Mouse (Mus musculus): ENCODE measurements at regions not wholly inside any gene's neighbourhood (a gene's known extent, or its start where the extent isn't known, plus 50 kb on each side); places are given as distances from the start of the nearest gene placed in this dataset.

GRCm38 (mm10) chr10:66183069-66183468 lies 912.9 kb upstream of the Jmjd1c start:
- no peak for TF ChIP-seq CTCF (IDR thresholded peaks at IDR 0.05; ENCODE audit: borderline replicate concordance, extremely low read depth, insufficient read depth, insufficient read length)
- no peak for TF ChIP-seq POLR2A (IDR thresholded peaks at IDR 0.05; ENCODE audit: borderline replicate concordance, extremely low read depth, insufficient read depth, insufficient read length, poor library complexity, severe bottlenecking)

All from brain, embryonic 14.5 days (tissue).